Mouse (Mus musculus) liver, embryonic 14.5 days (tissue): ENCODE results near the gene Fbxo9.

ENCODE experiments used
- CTCF ChIP-seq: IDR thresholded peaks from 2 replicates; pipeline ENCODE4 v1.5.1; 2016; ENCODE audit warnings: antibody characterized with exemption, low read depth, control low read depth
- EP300 ChIP-seq: IDR thresholded peaks from 2 replicates; pipeline ENCODE4 v1.6.1; 2016; ENCODE audit warnings: antibody characterized with exemption, low read depth

DNA sequence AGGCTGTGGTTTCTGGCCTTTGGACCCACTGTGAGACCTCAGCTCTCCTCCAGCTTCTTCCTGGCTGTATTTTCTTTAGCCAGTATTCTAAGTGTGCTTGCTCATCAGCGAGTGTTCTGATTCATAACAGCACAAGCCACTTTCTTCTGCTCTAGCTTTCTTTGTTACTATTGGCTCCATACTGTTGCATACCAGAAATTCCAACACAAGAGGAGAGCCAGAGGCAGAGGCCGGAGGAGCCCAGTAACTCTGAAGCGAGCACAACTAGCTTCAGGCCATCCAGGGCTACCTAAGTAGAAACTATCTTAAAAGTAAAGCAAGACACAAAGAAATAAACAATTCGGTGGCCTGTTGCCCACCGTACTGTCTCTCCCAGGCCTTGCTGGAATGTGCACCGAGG lies 63.7 kb downstream of the Fbxo9 start:
- TF ChIP-seq EP300 = no peak
- TF ChIP-seq CTCF = no peak
